Mouse (Mus musculus): Measurements from ENCODE around the gene G3bp2.
"Not testable (repeated sequence)": the region's sequence is repeated elsewhere in the genome, so short reads cannot be mapped to it uniquely, and the experiment has no call there.

Gene G3bp2

GRCm38 (mm10) chr5:92083417-92084038 is at the start of gene G3bp2:
G3bp2 (minus strand) TSS chr5:92083719.
- DNase-seq (ENCODE audit: low read depth, low spot score), result peak; percentile 99

- DNase-seq (ENCODE audit: low read depth, low spot score), result not testable (repeated sequence)
Observed at GRCm38 (mm10) chr5:92133006-92133405, 49.5 kb upstream of the G3bp2 start.

- DNase-seq (ENCODE audit: low read depth, low spot score), result no peak
Observed at GRCm38 (mm10) chr5:92132127-92132526, 48.6 kb upstream of the G3bp2 start.

- no peak for DNase-seq (ENCODE audit: low read depth, low spot score)
Observed at GRCm38 (mm10) chr5:92130040-92130682, 46.6 kb upstream of the G3bp2 start.

- DNase-seq (ENCODE audit: low read depth, low spot score), result no peak
Observed at GRCm38 (mm10) chr5:92129321-92129768, 45.8 kb upstream of the G3bp2 start.

- no peak for DNase-seq (ENCODE audit: low read depth, low spot score)
Observed at GRCm38 (mm10) chr5:92128570-92128969, 45.1 kb upstream of the G3bp2 start.

GRCm38 (mm10) chr5:92127751-92128150 is 44.2 kb upstream of the G3bp2 start:
- DNase-seq (ENCODE audit: low read depth, low spot score), result no peak

GRCm38 (mm10) chr5:92127141-92127625 is 43.7 kb upstream of the G3bp2 start:
- DNase-seq (ENCODE audit: low read depth, low spot score), result no peak

- DNase-seq (ENCODE audit: low read depth, low spot score), result no peak
Observed at GRCm38 (mm10) chr5:92125446-92125845, 41.9 kb upstream of the G3bp2 start.

- DNase-seq (ENCODE audit: low read depth, low spot score), result no peak
Observed at GRCm38 (mm10) chr5:92121636-92122035, 38.1 kb upstream of the G3bp2 start.

- DNase-seq (ENCODE audit: low read depth, low spot score), result peak; percentile 57
Observed at GRCm38 (mm10) chr5:92117823-92118403, 34.4 kb upstream of the G3bp2 start.

GRCm38 (mm10) chr5:92114939-92115338 is 31.4 kb upstream of the G3bp2 start:
- no peak for DNase-seq (ENCODE audit: low read depth, low spot score)

GRCm38 (mm10) chr5:92114223-92114622 is 30.7 kb upstream of the G3bp2 start:
- no peak for DNase-seq (ENCODE audit: low read depth, low spot score)

GRCm38 (mm10) chr5:92113484-92113883 is 30.0 kb upstream of the G3bp2 start:
- DNase-seq (ENCODE audit: low read depth, low spot score), result no peak

GRCm38 (mm10) chr5:92112585-92112984 is 29.1 kb upstream of the G3bp2 start:
- no peak for DNase-seq (ENCODE audit: low read depth, low spot score)

GRCm38 (mm10) chr5:92112175-92112574 is 28.7 kb upstream of the G3bp2 start:
- no peak for DNase-seq (ENCODE audit: low read depth, low spot score)

GRCm38 (mm10) chr5:92110818-92111355 is 27.4 kb upstream of the G3bp2 start:
- no peak for DNase-seq (ENCODE audit: low read depth, low spot score)

GRCm38 (mm10) chr5:92107282-92107681 is 23.8 kb upstream of the G3bp2 start:
- DNase-seq (ENCODE audit: low read depth, low spot score), result no peak

GRCm38 (mm10) chr5:92106327-92107125 is 23.0 kb upstream of the G3bp2 start:
- no peak for DNase-seq (ENCODE audit: low read depth, low spot score)

GRCm38 (mm10) chr5:92103816-92104415 is 20.4 kb upstream of the G3bp2 start:
- no peak for DNase-seq (ENCODE audit: low read depth, low spot score)

GRCm38 (mm10) chr5:92103062-92103461 is 19.5 kb upstream of the G3bp2 start:
- DNase-seq (ENCODE audit: low read depth, low spot score), result no peak

Data from retina, postnatal 7 days (tissue).